Mouse (Mus musculus) neural tube, embryonic 14.5 days (tissue): Measurements from ENCODE around the gene Hist1h4c. TPM values are rescaled to one million over a fixed set of nuclear protein-coding genes. Genes with fewer than 3 reads are reported as not detected.
"Not testable (repeated sequence)": the region's sequence is repeated elsewhere in the genome, so short reads cannot be mapped to it uniquely, and the experiment has no call there.

Experiments
- ATAC-seq: fragments of 200-750 bp; cut with Nextera tagmentation; 2 replicates; pipeline ENCODE4 v1.8.0; 2017; ENCODE audit warnings: low read depth, mild to moderate bottlenecking, moderate TSS enrichment, moderate library complexity
- H3K27ac ChIP-seq: fragments of 300-500 bp; sonication (generic); 2 replicates; pipeline ENCODE4 v1.5.1; 2014; ENCODE audit warnings: low read depth, mild to moderate bottlenecking, control low read depth, low read length, moderate library complexity, mixed read lengths
- H3K27me3 ChIP-seq: fragments of 300-500 bp; sonication (generic); 2 replicates; pipeline ENCODE4 v1.6.1; 2014; ENCODE audit warnings: low read length; ENCODE audit not compliant: control insufficient read depth, insufficient read depth
- H3K36me3 ChIP-seq: fragments of 300-500 bp; sonication (generic); 2 replicates; pipeline ENCODE4 v1.6.1; 2014; ENCODE audit warnings: low read length, mixed read lengths; ENCODE audit not compliant: control insufficient read depth, insufficient read depth
- H3K4me1 ChIP-seq: fragments of 300-500 bp; sonication (generic); 2 replicates; pipeline ENCODE4 v1.6.1; 2014; ENCODE audit warnings: low read length; ENCODE audit not compliant: control insufficient read depth, insufficient read depth
- H3K4me2 ChIP-seq: fragments of 300-500 bp; sonication (generic); 2 replicates; pipeline ENCODE4 v1.6.1; 2014; ENCODE audit warnings: mild to moderate bottlenecking, low read depth, low read length, control low read depth
- H3K4me3 ChIP-seq: fragments of 300-500 bp; sonication (generic); 2 replicates; pipeline ENCODE4 v1.5.1; 2014; ENCODE audit warnings: low read depth, low read length, control low read depth, mixed read lengths
- H3K9ac ChIP-seq: fragments of 300-500 bp; sonication (generic); replicated peaks from 2 replicates; pipeline ENCODE4 v1.6.1; 2014; ENCODE audit warnings: low read depth, mild to moderate bottlenecking, control low read depth, low read length, mixed read lengths
- H3K9me3 ChIP-seq: fragments of 300-500 bp; sonication (generic); 2 replicates; pipeline ENCODE4 v1.6.1; 2016; ENCODE audit warnings: low read length; ENCODE audit not compliant: control insufficient read depth
- WGBS: fragments of 180-500 bp; shearing (Covaris S2); extraction: QIAGEN DNeasy Blood & Tissue Kit; methylation state at CpG from one replicate; pipeline ENCODE4 v1.1.7; 2014; 5-methylcytosine and 5-hydroxymethylcytosine counted together
- polyA plus RNA-seq: library from polyadenylated mRNA; unstranded; fragments of >200 nt; fragmentation: Nextera tagmentation; extraction: Ambion mirVana; gene quantifications from 2 replicates; pipeline ENCODE4 v1.2.1, GENCODE M21; 2014

Gene Hist1h4c
- 2.1 and 3.5 TPM in 2 replicates for polyA plus RNA-seq

GRCm38 (mm10) chr13:23698300-23698693 is at the start of gene Hist1h4c:
Gene Hist1h4c (minus strand): TSS chr13:23698454.
- peak within 1 kb of the TSS; percentile 63 for H3K4me2 ChIP-seq
- peak within 1 kb of the TSS; percentile 33 for H3K9ac ChIP-seq
- no peaks in the 10 kb centered on the region for H3K27me3 ChIP-seq
- H3K27ac ChIP-seq: peak within 1 kb of the TSS; percentile 84
- peak; percentile 96 for ATAC-seq
- H3K36me3 ChIP-seq: no peaks in the 10 kb centered on the region
- 0% methylated on average over 20 of the region's 22 CpGs for WGBS
- H3K9me3 ChIP-seq: no peaks in the 10 kb centered on the region
- peak within 1 kb of the TSS; percentile 44 for H3K4me3 ChIP-seq
- peaks cover 3% of the 10 kb centered on the region; the same call in 1 of the 2 replicates for H3K4me1 ChIP-seq

DNA sequence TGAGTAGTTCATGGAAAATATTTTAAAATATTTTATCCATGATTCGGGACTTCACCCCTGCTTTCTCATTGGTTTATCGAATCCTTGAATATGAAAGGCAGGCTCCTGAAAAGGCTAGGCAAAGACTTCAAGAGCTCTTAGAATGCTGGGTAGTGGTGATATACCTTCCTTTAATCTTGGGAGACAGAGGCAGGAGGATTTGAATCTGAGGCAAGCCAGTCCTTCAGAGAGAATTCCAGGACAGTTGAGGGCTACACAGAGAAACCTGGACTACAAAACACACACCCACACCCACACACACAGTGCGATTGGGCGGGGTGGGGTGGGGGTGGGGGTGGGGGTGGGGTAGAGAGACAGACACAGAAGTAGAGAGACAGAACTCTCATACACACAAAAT is 49.6 kb upstream of the Hist1h4c start:
- ATAC-seq: no peak
- Histone ChIP-seq H3K4me2 (no peak overlapping the region), H3K27ac (no peak overlapping the region), H3K4me1 (peaks cover 15% of the 10 kb centered on the region), H3K4me3 (no peak overlapping the region), H3K9ac (no peak overlapping the region), H3K36me3 (no peaks in the 10 kb centered on the region), H3K27me3 (no peaks in the 10 kb centered on the region), H3K9me3 (no peaks in the 10 kb centered on the region)
- 4% methylated on average over 4 of the region's 4 CpGs for WGBS

GRCm38 (mm10) chr13:23747081-23747891 is 49.0 kb upstream of the Hist1h4c start:
- peak overlapping the region; percentile 91; the same call in 1 of the 2 replicates for H3K27ac ChIP-seq
- 2% methylated on average over 11 of the region's 13 CpGs for WGBS
- peak; percentile 3; the same call in 1 of the 2 replicates for ATAC-seq
- no peaks in the 10 kb centered on the region for H3K9me3 ChIP-seq
- no peaks in the 10 kb centered on the region for H3K27me3 ChIP-seq
- H3K4me1 ChIP-seq: peaks cover 15% of the 10 kb centered on the region
- H3K9ac ChIP-seq: 0 out of 2 replicates have a peak overlapping the region, but pooled peaks have one; percentile 35
- peak overlapping the region; percentile 70 for H3K4me2 ChIP-seq
- peak overlapping the region; percentile 31 for H3K4me3 ChIP-seq
- H3K36me3 ChIP-seq: no peaks in the 10 kb centered on the region

GRCm38 (mm10) chr13:23746201-23747080 is 48.2 kb upstream of the Hist1h4c start, which contains the start of gene Hist1h2bb:
Gene Hist1h2bb (plus strand): TSS chr13:23746734.
- peaks cover 12% of the 10 kb centered on the region for H3K4me1 ChIP-seq
- not testable (repeated sequence) for H3K36me3 ChIP-seq, H3K27me3 ChIP-seq, H3K9me3 ChIP-seq
- peak within 1 kb of the TSS; percentile 31 for H3K4me3 ChIP-seq
- H3K9ac ChIP-seq: peak within 1 kb of the TSS; percentile 35
- peak within 1 kb of the TSS; percentile 70 for H3K4me2 ChIP-seq
- WGBS: under 1% methylated on average over 41 of the region's 58 CpGs
- peak; percentile 92 for ATAC-seq
- peak within 1 kb of the TSS; percentile 91 for H3K27ac ChIP-seq

- H3K4me3 ChIP-seq: peak within 1 kb of the TSS; percentile 31
- ATAC-seq: peak; percentile 74
- no peaks in the 10 kb centered on the region for H3K9me3 ChIP-seq
- H3K9ac ChIP-seq: peak within 1 kb of the TSS; percentile 29
- WGBS: 1% methylated on average over 21 of the region's 28 CpGs
- no peaks in the 10 kb centered on the region for H3K36me3 ChIP-seq
- peaks cover 12% of the 10 kb centered on the region for H3K4me1 ChIP-seq
- H3K27ac ChIP-seq: peak within 1 kb of the TSS; percentile 91
- no peaks in the 10 kb centered on the region for H3K27me3 ChIP-seq
- H3K4me2 ChIP-seq: peak within 1 kb of the TSS; percentile 70
Observed at GRCm38 (mm10) chr13:23745381-23746161, 47.3 kb upstream of the Hist1h4c start, which contains the start of gene Hist1h3c. Gene Hist1h3c (minus strand): TSS chr13:23745602.

DNA sequence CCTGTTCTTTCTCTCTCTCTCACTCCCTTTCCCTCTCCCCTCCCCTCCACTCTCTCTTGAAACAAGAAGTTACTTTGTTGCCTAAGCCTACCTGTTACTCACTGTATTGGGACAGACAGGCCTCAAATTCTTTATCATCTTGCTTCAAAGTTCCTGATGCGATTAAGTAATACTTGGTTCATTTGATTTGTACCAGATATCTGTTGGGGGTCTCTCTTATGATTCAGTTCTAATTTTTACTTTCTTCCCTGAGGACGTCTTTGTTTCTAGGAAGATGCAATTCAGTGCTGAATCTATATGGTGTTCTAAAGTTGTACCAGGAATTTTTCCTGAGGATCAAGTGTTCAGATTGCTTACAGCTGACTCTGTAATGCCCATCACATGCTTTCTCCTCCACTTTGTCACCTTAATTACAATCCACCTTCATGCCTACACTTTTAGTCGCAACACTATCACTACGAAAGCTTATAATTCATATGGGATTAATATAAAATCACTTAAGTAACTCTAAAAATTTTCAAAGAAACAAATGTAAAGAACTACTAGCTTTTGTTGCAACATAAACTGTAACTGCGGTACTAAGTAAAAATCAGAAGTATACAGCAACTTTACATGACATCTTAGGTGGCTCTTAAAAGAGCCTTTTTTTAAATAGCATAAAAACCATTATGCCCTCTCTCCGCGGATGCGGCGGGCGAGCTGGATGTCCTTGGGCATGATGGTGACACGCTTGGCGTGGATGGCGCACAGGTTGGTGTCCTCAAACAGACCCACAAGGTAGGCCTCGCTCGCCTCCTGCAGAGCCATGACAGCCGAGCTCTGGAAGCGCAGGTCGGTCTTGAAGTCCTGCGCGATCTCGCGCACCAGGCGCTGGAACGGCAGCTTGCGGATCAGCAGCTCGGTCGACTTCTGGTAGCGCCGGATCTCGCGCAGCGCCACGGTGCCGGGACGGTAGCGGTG is 46.4 kb upstream of the Hist1h4c start:
- peak overlapping the region; percentile 70 for H3K4me2 ChIP-seq
- H3K27me3 ChIP-seq: no peaks in the 10 kb centered on the region
- peaks cover 17% of the 10 kb centered on the region for H3K4me1 ChIP-seq
- no peak overlapping the region for H3K9ac ChIP-seq
- WGBS: under 1% methylated on average over 13 of the region's 36 CpGs
- no peaks in the 10 kb centered on the region for H3K36me3 ChIP-seq
- no peak for ATAC-seq
- H3K4me3 ChIP-seq: peak overlapping the region; percentile 31; the same call in 1 of the 2 replicates
- H3K9me3 ChIP-seq: no peaks in the 10 kb centered on the region
- H3K27ac ChIP-seq: no peak overlapping the region

- H3K27ac ChIP-seq: no peak overlapping the region
Observed at GRCm38 (mm10) chr13:23743963-23744362, 45.7 kb upstream of the Hist1h4c start.

More at GRCm38 (mm10) chr13:23743963-23744362, 45.7 kb upstream of the Hist1h4c start:
- peaks cover 20% of the 10 kb centered on the region for H3K4me1 ChIP-seq
- WGBS: 58% methylated on average over 4 of the region's 4 CpGs
- H3K9ac ChIP-seq: no peak overlapping the region
- H3K4me2 ChIP-seq: no peak overlapping the region
- no peaks in the 10 kb centered on the region for H3K9me3 ChIP-seq
- ATAC-seq: no peak
- H3K27me3 ChIP-seq: no peaks in the 10 kb centered on the region
- no peaks in the 10 kb centered on the region for H3K36me3 ChIP-seq
- no peak overlapping the region for H3K4me3 ChIP-seq
